Mouse (Mus musculus): ENCODE results near the gene Son. TPM values are rescaled to one million over a fixed set of nuclear protein-coding genes. Genes with fewer than 3 reads are reported as not detected.
A peak's percentile ranks its signal among the peaks of the same experiment; 100 is the strongest.

Son gene
- polyA plus RNA-seq, 1 experiment from 2014 or later = 112 TPM

DNA sequence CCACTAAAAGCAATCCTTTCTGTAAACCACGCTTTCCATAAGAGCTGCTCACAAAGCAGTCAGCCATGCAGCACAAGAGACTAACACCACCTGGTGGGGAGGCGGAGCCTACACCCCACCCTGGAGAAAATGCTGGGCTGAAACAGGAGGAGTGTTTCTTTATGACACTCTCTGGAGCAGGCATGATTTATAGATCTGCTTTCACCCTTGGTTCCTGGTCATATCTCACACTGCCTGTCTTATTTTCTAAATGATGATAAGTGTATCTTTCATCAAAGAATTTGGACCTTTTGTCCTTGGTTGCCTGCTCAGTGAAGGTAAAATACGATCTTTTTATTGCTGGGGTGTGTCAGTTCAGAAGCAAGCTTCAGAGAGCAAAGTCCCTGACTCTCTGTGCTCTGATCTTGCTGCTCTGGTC, 55.5 kb downstream of the Son start:
- no peak overlapping the region for H3K4me3 ChIP-seq (replicated peaks; ENCODE audit: low read depth, low read length)
- no peak overlapping the region for H3K4me2 ChIP-seq (ENCODE audit: low read length)
- peak; percentile 60 for DNase-seq (ENCODE audit: low spot score)
- TF ChIP-seq CTCF (IDR thresholded peaks at IDR 0.05; ENCODE audit: low read depth) = peak; percentile 46
- WGBS = 28% methylated on average over 3 of the region's 3 CpGs
- no peaks in the 10 kb centered on the region for H3K27me3 ChIP-seq (ENCODE audit: insufficient read depth, low read length)
- no peaks in the 10 kb centered on the region for H3K4me1 ChIP-seq (replicated peaks; ENCODE audit: insufficient read depth, low read length)
- no peaks in the 10 kb centered on the region for H3K9me3 ChIP-seq (replicated peaks; ENCODE audit: low read length)
- H3K9ac ChIP-seq (ENCODE audit: low read depth, low read length) = no peak overlapping the region
- peaks cover 20% of the 10 kb centered on the region for H3K36me3 ChIP-seq (ENCODE audit: insufficient read depth, low read length)
- peak; percentile 68 for ATAC-seq (replicated peaks; ENCODE audit: low FRiP score, low read depth)
- no peak overlapping the region for H3K27ac ChIP-seq

DNA sequence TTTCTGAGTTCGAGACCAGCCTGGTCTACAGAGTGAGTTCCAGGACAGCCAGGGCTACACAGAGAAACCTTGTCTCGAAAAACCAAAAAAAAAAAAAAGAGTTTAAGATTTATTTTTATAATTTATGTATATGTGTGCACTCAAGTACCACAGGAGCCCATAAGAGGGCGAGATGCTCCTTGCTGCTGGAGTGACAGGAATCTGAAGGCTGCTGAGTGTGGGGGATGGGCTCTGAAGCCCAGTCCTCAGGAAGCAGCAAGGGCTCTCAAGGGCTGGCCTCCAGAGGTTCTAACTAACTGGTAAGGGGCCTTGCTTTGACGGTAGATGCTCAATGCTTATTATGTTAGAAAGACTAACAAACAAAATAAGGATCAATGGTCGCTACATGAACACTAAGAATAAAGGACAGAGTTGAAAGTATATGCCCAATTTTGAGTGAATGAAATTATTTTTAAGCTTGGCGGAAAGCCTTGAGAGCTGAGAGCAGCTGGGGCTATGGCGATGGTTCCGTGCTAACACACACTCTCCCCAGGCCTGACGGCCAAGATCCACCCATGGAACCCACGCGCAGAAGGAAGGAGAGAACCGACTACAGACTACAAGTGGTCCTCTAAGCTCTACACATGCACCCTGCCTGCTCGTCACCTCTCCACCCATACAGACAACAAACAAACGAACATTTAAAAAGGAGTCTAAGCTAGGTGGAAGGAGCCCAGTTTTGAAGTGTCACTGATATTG, 57.5 kb downstream of the Son start:
- WGBS = 87% methylated on average over 14 of the region's 14 CpGs
- Histone ChIP-seq H3K9ac (ENCODE audit: low read depth, low read length) (no peak overlapping the region), H3K9me3 (replicated peaks; ENCODE audit: low read length) (no peaks in the 10 kb centered on the region), H3K4me2 (ENCODE audit: low read length) (no peak overlapping the region), H3K4me3 (replicated peaks; ENCODE audit: low read depth, low read length) (no peak overlapping the region), H3K36me3 (ENCODE audit: insufficient read depth, low read length) (peaks cover 20% of the 10 kb centered on the region), H3K27ac (no peak overlapping the region), H3K27me3 (ENCODE audit: insufficient read depth, low read length) (no peaks in the 10 kb centered on the region), H3K4me1 (replicated peaks; ENCODE audit: insufficient read depth, low read length) (no peaks in the 10 kb centered on the region)
- ATAC-seq (replicated peaks; ENCODE audit: low FRiP score, low read depth) (no peak), DNase-seq (ENCODE audit: low spot score) (no peak)
- TF ChIP-seq CTCF (IDR thresholded peaks at IDR 0.05; ENCODE audit: low read depth) = peak; percentile 30; the same call in 1 of the 2 replicates

DNA sequence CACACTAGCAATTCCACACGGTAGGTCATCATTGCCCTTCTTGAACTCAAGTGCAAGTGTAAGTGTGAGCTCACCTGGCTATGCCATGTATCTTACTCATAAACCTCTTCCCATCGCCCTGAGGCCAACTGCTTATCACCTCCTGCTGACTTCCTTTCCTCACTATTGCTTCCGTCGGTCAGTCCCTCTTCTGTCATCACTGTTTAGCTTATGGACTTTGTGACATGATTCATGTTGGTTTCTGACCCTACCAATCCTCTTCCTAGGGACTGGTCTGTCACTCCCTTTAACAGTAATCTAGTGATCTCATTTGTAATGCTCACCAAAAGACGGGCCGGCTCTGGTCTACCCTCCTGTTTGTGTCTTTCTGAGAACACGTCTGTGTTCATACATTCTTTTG, 62.9 kb downstream of the Son start:
- H3K4me3 ChIP-seq (replicated peaks; ENCODE audit: low read depth, low read length) = no peak overlapping the region
- WGBS = 84% methylated on average over 7 of the region's 7 CpGs
- H3K36me3 ChIP-seq (ENCODE audit: insufficient read depth, low read length) = peaks cover 35% of the 10 kb centered on the region
- no peaks in the 10 kb centered on the region for H3K27me3 ChIP-seq (ENCODE audit: insufficient read depth, low read length)
- no peak overlapping the region for H3K4me2 ChIP-seq (ENCODE audit: low read length)
- H3K4me1 ChIP-seq (replicated peaks; ENCODE audit: insufficient read depth, low read length) = no peaks in the 10 kb centered on the region
- no peak overlapping the region for H3K27ac ChIP-seq
- no peaks in the 10 kb centered on the region for H3K9me3 ChIP-seq (replicated peaks; ENCODE audit: low read length)
- TF ChIP-seq CTCF (IDR thresholded peaks at IDR 0.05; ENCODE audit: low read depth) = no peak
- DNase-seq (ENCODE audit: low spot score) = no peak
- no peak for ATAC-seq (replicated peaks; ENCODE audit: low FRiP score, low read depth)
- H3K9ac ChIP-seq (ENCODE audit: low read depth, low read length) = no peak overlapping the region

DNA sequence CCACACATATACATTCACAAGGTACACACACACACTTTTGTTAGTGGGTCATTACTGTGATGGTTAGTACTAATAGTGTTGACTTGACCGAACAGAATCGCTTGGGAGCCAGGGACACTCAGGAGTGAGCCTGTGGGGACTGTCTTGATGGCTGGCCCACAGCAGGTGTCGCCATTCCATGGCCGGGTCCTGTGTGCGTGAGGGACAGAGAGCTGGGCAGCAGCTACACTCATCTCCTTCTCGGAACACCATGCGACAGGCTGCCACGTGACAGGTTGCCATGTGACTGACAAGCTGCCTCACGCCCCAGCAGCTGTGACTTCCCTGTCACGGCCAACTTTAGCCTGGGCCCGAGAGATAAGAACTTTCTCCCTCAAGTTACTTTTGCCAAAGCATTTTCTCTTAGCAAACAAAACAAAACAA, 69.6 kb downstream of the Son start:
- Histone ChIP-seq H3K4me2 (ENCODE audit: low read length) (no peak overlapping the region), H3K36me3 (ENCODE audit: insufficient read depth, low read length) (peaks cover 19% of the 10 kb centered on the region; the same call in 1 of the 2 replicates), H3K9ac (ENCODE audit: low read depth, low read length) (no peak overlapping the region), H3K27me3 (ENCODE audit: insufficient read depth, low read length) (no peaks in the 10 kb centered on the region), H3K9me3 (replicated peaks; ENCODE audit: low read length) (no peaks in the 10 kb centered on the region), H3K27ac (no peak overlapping the region), H3K4me3 (replicated peaks; ENCODE audit: low read depth, low read length) (no peak overlapping the region), H3K4me1 (replicated peaks; ENCODE audit: insufficient read depth, low read length) (no peaks in the 10 kb centered on the region)
- no peak; the same call in 1 of the 2 replicates for TF ChIP-seq CTCF (IDR thresholded peaks at IDR 0.05; ENCODE audit: low read depth)
- ATAC-seq (replicated peaks; ENCODE audit: low FRiP score, low read depth) (no peak), DNase-seq (ENCODE audit: low spot score) (no peak)
- WGBS = 87% methylated on average over 11 of the region's 11 CpGs

DNA sequence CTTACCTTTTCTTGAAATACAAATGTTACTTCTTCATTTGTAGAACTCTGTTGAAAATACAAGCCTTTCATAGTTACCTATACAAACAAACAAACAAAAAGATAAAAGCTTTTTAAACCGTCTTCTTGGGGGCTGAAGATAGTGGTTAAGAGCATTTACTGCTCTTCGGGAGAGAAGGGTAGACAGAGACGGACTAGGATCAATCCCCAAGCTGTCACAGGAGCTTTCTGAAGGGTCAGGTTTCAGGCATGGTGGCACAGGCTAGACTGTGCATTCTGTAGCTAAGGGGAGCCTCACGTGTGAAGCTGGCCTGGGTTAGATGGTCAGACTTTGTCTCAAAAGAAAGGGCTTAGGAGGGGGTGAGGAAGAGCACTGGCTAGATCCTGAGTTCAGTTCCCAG, 70.1 kb downstream of the Son start:
- no peak for ATAC-seq (replicated peaks; ENCODE audit: low FRiP score, low read depth)
- Histone ChIP-seq H3K4me1 (replicated peaks; ENCODE audit: insufficient read depth, low read length) (no peaks in the 10 kb centered on the region), H3K27me3 (ENCODE audit: insufficient read depth, low read length) (no peaks in the 10 kb centered on the region)

DNA sequence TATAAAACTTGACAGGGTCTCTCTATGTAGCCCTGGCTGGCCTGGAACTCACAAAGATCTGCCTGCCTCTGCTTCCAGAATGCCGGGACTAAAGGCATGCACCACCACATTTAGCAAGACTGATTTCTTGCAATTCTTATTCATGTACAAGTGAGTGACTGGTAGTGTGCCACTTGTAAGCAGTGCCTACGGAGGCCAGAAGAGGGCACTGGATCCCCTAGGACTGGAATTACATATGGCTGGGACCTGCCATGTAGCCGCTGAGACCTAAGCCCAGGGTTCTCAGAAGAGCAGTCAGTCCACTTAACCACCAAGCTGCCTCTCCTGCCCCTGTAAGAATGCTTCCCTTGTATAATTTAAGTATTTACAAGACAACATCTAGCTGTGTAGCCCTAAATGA, 76.9 kb downstream of the Son start:
- peaks cover 9% of the 10 kb centered on the region; the same call in 1 of the 2 replicates for H3K4me1 ChIP-seq (replicated peaks; ENCODE audit: insufficient read depth, low read length)
- no peaks in the 10 kb centered on the region for H3K27me3 ChIP-seq (ENCODE audit: insufficient read depth, low read length)
- H3K9ac ChIP-seq (ENCODE audit: low read depth, low read length) = no peak overlapping the region
- no peak overlapping the region for H3K4me2 ChIP-seq (ENCODE audit: low read length)
- ATAC-seq (replicated peaks; ENCODE audit: low FRiP score, low read depth) = no peak
- DNase-seq (ENCODE audit: low spot score) = peak; percentile 65
- 0 out of 2 replicates have a peak, but pooled peaks cover 3% of the 10 kb centered on the region for H3K36me3 ChIP-seq (ENCODE audit: insufficient read depth, low read length)
- peak; percentile 76 for TF ChIP-seq CTCF (IDR thresholded peaks at IDR 0.05; ENCODE audit: low read depth)
- no peak overlapping the region for H3K4me3 ChIP-seq (replicated peaks; ENCODE audit: low read depth, low read length)
- no peak overlapping the region for H3K27ac ChIP-seq
- WGBS = 60% methylated on average over 3 of the region's 3 CpGs
- H3K9me3 ChIP-seq (replicated peaks; ENCODE audit: low read length) = no peaks in the 10 kb centered on the region

More for the DNA sequence above, 70.1 kb downstream of the Son start:
- no peak overlapping the region for H3K4me3 ChIP-seq (replicated peaks; ENCODE audit: low read depth, low read length)
- H3K4me2 ChIP-seq (ENCODE audit: low read length) = no peak overlapping the region
- H3K9ac ChIP-seq (ENCODE audit: low read depth, low read length) = no peak overlapping the region
- 83% methylated on average over 4 of the region's 4 CpGs for WGBS
- H3K27ac ChIP-seq = no peak overlapping the region
- peaks cover 19% of the 10 kb centered on the region; the same call in 1 of the 2 replicates for H3K36me3 ChIP-seq (ENCODE audit: insufficient read depth, low read length)
- TF ChIP-seq CTCF (IDR thresholded peaks at IDR 0.05; ENCODE audit: low read depth) = no peak
- H3K9me3 ChIP-seq (replicated peaks; ENCODE audit: low read length) = no peaks in the 10 kb centered on the region
- DNase-seq (ENCODE audit: low spot score) = no peak
